Mouse (Mus musculus): ENCODE data around the gene AC170998.1.

The AC170998.1 gene

DNA sequence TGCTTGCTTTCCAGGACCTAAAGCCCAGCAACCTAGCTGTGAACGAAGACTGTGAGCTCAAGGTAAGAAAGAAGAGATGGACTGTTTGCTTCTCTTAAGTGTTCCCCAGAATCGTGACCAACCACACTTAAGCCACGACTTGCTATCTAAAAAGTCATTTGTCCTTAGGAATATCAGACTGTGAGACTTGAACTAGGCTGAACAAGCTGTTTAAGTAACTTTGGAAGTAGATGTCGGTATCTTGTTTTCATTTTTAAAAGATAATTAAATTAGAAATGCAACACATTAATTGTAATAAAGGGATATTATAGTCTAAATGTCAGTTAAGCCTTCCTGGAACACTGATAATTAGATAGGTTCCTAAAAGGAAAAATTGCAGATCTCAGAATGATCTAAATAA is at the start of gene AC170998.1:
AC170998.1 (plus strand) TSS at position 301 of the 400 bp plus-strand sequence.
- no peak for DNase-seq

DNA sequence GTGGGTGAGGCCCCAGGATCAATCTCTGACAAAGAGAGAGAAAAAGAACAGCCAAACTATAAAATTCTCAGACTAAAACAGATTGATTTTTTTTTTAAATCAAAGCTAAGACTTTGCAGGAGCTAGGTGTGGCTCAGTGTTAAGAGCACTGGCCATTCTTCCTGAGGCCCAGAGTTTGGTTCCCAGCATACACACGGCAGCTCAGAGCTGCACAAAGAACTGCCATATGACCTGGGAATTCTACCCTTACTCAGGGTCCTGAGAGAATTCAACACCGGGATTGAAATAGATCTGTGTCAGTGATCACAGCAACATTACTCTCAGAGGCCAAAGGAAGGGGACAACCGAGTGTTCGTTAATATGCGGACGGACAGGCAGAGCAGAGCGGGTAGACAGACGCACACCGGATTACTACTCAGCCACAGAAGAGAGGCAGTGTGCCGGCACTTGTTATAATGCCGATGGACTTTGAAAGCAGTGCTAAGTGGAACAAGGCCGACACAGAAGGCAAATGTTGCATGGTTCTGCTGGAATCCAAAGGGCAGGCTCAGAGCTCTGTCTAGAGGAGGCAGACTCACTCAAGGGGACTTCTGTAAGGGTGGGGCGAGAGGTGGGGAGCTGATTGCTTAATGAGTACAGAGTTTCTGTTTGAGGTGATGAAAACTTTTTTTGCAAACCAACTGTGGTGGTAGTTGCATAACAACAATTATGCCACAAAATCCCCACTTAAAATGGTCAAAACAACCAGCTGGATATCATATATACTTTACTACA is 43.4 kb upstream of the AC170998.1 start:
- no peak for DNase-seq

DNA sequence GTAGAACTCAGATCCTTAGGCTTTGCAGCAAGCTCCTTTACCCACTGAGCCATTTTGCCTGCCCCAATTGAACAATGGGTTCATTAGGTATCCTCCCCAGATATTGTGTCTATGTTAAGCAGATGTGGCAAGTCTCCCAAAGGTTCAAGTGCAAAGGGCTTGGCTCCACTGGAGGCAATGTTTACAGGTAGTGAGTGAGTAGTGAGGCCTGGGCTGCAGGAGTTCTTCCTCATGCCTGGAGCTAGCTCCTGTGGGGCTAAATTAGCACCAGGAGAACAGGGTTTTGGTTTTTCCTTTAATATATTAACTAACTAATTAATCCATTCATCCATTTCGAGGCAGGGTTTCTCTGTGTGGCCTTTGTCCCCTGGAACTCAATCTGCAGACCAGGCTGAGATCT is 42.3 kb upstream of the AC170998.1 start:
- no peak for DNase-seq

DNA sequence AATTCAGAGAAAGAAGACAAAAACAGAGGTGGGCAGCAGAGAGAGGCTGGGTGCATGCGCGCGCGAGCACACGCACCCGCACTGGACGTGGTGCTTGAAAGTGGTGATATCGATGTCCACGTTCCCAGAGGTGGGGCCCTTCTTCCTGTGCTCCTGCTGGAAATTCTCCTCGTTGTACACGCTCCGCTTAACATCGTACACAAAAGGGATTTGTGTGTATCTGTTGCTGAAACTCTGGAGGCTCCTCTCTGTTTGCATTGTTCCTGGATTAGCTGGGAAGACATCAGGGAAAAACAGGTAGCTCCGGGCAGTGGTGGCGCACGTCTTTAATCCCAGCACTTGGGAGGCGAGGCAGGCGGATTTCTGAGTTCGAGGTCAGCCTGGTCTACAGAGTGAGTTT is 41.3 kb upstream of the AC170998.1 start:
- DNase-seq, result no peak

DNA sequence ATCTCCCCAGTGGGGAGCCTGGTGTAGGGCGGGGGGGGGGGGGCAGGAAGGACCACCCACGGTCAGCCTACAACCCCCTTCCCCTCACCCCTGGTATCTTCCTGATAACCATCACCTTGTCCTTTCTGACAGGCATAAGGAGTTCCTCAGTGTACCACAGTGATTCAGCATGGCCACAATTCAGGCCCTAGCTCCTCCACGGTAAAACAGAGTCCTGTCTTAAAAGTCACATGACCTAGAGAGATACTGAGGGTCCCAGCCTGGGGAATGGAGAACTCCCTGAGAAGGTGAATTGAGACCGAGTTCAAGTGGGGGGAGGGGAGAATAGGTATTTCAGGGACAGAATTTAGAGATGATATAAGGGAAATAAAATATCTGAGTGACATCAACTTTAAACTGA is 38.5 kb upstream of the AC170998.1 start:
- DNase-seq, result no peak

DNA sequence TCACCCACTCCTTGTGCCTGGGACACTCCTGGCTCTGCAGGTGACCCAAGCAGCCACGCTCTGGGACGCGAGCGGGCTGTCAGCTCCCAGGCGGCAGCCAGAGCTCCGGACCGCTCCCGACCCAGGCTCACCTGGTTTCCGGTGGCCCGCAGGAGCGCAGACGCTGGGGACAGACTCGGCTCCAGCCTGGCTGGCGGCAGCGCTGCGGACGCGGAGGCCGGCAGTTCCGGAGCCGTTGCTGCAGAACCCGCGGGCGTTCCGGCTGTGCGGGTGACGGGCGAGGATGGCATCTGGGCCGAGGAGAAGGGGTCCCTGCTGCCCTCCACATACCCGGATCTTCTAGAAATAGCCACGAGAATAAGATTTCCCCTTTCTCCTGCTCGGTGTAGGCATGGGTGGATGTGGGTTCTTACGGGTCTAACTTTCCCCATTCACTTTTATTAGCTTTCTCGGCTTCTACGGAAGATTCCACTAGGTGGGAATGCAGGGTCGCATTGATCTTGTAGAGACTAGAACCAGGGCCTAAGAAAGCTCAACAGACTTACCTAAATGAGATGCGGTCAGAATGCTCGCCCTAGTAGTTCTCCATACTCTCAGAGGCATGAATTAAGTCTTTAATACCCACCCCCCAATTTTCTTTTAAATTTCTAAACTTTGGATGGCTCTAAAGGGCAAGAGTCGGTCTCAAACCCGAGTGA is 36.1 kb upstream of the AC170998.1 start, which contains the start of gene Slc26a8:
Slc26a8 (minus strand) TSS at position 648 of the 698 bp plus-strand sequence.
- DNase-seq, result peak; percentile 60

DNA sequence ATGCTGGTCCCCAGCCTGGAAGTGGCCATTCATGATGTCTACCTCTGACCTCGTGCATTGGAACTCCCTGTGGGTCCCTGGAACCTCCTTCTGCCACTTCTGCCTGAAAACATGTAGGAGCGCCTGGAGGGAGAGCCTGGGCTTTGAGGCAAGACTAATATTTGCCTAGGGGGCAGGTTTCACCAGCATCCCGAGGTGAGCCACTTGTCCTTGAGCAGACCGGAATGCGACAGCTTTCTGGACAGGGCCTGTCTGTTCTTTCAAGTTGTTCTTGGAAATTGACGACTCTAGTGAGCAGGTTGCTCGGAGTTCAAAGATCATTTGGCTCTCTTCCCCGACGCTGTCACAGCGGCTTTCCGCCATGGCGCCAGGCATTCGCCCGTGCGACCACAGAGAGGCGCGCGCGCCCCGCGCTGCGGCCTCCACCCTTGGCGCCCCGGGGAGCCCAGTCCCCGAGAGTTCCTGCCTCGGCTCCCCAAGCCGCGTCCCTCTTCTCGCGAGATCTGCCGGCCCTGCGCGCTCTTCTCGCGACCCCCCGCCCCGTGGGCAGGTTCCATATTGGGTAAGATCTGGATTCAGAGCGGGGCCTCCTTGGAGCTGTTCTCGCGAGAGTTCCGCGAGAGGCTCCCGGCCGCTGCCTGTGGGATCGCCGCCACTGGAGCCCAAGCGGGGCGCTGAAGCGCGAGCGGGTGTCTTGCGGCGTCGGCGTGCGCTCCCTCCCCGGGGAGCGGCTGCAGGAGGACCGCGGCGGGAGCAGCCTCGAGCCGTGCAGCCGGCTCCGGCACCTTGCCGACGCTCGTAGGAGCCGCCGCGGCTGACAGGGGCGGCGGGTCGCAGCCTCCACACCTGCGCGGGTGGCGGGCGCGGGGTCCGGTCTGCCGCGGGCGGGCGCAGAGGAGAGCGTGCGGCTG is 34.9 kb upstream of the AC170998.1 start, which contains the start of gene Mapk14:
Mapk14 (plus strand) TSS at position 554 of the 911 bp plus-strand sequence.
- peak; percentile 99 for DNase-seq

DNA sequence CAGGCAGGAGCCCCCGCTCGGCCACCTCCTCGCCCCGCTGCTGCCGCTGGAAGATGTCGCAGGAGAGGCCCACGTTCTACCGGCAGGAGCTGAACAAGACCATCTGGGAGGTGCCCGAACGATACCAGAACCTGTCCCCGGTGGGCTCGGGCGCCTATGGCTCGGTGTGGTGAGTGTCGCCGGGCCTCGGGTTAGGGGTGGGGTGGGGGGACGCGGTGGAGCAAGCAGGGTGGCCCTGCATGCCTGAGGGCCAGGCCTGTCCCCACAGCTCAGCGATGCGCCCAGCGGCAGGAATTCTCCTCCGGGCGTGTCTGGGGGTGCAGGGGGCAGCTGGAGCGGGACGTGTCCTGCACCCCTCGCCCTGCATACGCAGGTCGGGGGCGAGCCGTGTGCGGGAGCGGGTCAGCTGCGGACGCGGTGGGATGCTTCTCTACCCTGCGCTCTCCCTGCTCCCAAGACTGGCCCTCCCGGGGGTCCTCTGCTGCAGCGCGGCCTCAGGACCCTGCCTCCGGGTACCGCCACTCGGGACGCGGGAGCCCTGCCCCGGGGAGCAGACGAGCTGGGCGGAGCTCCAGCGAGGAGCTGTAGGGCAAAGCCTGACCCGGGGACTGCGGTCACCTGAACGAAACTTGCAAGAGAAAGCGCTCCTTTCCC is 34.1 kb upstream of the AC170998.1 start:
- DNase-seq, result peak; percentile 51

DNA sequence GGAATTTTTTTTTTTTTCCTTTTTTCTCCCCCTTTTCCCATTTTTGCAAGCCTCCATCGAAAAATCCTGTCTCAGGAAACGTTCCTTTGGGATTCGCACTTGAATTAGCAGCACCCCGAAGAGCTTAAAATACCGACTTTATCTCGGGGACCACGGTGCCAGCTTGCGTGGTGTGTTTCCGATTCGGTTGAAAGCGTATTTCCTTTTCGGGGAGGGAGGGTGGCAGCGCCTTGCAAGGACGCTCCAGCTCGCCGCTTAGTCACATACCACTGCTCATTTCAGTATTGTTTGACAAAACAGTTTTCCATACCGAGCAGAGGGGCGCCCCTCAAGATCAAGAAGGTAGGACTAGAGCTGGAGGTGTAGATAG is 33.6 kb upstream of the AC170998.1 start:
- DNase-seq, result peak; percentile 37

DNA sequence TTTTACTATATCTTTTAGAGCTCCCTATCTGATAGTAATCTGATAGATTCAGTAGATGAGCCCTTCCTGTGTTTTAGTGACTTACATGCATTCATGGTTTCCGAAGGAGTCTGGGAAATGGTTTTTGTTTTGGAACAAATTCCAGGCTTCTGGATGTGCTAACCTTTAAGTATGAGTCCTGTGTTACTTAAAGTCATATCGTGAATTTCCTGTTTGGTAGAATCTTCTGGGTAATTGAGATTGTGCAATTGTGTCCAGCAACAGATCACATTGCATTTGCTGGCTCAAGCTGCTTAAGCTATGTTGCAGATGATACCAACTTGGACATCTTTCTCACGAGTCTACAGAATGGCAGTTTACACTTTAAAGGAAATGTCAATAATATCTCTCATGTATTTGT is 32.8 kb upstream of the AC170998.1 start:
- DNase-seq, result no peak

DNA sequence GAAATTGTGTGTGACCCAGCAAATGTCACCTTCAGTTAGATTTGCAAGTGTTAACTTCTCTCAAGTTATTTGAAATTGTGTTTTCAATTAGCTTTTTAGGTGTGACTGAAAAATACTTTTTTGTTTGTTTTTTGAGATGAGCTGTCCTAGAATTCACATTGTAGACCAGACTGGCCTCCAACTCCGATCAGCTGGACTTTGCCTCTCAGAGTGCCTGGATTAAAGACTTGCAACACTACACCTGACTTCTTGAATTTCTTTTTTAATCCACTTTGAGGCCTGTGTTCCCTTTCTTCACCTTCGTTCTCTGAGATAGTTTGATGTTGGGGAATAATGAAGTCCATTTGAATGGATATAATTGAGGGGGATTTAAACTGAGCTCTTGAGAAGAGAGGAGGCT is 31.8 kb upstream of the AC170998.1 start:
- DNase-seq, result no peak

DNA sequence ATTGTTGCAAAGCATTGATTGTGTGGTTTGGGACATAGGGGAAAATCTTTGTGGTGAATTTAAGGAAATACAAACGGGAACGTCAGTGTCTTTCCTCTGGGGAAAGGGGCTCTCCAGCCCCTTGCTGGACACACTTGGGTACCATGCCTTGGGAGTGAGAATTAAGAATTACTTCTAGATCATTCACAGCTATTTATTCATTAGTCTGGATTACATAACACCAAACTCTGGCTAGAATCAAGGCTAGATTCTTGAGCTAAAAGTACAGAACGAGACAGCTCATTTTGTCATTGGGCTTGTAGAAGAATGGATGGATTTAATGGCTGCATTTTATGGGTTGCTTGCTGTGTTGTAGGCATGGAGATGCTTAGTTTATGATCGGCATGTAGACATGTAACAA is 31.1 kb upstream of the AC170998.1 start:
- no peak for DNase-seq

DNA sequence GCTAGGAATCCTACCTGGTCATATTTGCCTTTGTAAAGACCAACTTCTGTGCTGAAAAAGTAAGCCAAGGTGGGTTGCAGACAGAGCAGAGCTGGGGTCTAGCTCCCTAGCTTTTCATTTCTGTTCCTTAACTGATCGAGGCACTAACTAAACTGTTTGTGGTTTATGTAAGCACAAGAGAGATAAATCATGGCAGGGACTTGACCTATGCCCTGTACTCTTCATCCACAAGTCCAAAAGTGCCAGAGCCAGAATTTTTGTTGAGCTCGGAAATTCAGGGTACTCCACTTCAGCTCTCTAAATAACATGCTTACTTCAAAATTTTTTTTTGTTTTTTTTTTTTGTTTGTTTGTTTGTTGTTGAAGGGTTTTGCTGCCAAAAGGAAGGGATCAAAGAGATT is 29.2 kb upstream of the AC170998.1 start:
- no peak for DNase-seq

DNA sequence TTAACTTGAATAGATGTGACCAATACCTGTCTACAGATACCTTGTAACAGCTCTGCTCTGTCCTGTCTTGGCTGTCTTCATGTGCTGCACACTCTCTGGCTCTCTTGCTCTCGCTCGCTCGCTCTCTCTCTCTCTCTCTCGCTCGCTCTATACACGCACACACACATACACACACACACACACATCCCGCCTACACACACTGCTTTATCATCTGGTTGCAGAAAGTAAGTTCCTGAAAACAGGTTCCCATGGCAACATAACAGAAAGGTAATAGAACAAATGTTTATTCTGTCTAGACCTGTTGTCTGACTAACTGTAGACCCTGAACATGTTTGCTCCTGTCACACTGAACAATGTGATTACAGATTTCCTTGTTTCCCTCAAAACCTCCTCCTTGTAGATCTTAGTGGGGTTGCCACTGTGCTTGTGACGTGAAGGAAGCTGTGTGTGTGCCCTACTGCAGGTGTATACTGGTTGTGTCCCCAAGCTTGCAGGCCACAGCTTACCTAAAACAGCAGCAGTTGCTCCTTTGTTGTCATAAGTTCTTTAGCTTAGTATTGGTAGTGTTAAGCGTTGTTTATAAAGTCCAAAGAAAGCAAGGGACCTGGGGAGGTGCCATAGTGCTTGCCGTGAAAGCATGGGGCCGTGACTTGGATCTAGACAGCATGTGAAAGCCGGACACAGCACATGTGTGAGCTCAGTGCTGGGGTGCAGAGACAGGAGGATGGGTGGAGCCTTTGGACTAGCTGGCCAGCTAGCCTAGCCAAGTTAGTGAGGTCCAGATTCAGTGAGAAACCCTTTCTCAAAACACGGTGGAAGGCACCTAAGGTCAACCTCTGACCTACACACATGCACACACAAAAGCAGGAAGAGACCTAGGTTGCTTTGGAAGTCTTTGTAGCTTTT is 28.3 kb upstream of the AC170998.1 start:
- DNase-seq, result peak; percentile 34

DNA sequence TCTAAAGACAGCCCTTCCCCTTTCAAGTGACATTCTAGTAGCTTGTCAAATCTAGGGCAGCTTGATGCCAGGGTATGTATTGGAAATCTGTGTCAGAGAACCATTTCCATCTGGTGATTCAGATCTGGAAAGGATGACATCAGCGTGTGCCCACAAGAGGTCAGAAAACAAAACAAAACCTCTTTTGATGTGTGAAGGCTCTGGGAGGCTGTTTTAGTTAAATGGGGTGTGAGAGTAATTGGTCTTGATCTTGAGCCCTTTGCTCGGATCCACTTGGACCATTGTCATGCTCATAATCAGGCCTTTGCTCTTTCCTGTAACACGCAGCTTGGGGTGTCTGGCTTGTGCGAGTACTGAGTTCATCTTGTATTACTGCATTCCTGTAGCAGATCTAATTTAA is 27.6 kb upstream of the AC170998.1 start:
- peak; percentile 32 for DNase-seq

DNA sequence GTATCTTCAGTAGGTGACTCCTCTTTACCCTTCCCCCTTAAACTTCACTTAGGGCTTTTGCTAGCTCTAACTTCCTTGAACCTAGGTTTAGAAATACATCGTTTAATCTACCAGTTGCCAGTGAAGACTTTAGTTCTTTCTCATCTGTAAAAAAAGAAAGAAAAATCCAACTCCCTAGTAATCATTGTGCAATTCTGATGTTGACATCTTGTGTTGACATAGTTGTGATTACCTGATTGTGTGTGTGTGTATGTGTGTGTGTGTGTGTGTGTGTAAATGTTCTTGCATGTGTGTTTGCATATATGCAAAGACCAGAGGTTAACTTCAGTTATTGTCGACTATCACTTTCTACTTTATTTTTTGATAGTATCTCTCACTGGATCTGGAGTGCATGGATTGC is 27.2 kb upstream of the AC170998.1 start:
- DNase-seq, result no peak

DNA sequence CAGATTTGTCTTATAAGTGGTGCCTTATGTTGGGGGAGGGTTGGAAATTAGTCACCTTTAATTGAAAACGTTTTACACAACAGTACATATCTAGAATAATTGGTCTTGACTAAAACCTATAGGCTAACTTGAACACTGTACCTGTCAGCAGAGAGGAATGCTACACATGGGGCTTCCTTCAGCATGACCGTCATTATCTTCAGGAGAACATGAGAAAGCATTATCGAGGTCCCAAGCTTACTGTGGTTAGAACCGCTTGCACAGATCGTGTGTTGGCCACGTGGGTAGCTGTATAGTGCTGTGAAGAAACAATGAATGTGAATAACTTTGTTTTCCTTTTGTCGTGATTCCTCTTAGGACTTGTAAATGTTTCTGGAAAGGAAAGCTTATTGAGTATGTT is 26.1 kb upstream of the AC170998.1 start:
- DNase-seq, result no peak

DNA sequence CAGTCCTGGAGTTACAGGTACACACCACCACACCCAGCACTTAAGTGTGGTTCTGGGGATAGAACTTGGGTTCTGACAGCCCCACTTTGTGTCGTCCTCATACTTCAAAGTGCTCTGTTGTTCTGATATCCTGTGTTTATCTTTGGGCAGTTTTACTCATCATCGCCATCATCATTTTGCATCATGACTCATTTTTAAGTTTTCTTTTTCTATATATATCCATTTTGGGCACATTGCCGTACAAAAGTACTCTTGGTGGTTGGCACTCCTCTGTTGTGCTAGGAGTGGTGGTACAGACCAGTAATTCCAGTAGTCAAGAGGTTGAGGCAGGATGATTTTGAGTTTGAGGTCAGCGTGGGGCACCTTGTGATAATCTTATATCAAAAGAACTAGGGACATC is 24.7 kb upstream of the AC170998.1 start:
- DNase-seq, result no peak

DNA sequence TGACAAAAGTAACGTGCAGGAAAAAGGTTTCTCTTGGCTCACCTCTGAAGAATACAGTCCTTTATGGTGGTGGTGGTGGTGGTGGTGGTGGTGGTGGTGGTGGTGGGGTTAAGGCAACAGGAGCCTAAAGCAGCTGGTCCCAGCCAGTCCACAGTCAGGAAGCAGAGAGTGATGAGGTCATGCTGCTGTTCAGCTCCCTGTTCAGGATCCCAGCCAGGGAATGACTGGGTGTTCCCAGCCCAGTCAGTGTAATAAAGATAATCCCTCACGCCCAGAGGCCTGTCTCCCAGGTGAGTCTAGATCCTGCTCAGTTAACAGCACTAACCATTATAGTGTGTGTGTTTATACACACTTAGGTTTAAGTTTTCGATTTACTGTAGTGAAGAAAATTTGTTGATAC is 24.1 kb upstream of the AC170998.1 start:
- no peak for DNase-seq

DNA sequence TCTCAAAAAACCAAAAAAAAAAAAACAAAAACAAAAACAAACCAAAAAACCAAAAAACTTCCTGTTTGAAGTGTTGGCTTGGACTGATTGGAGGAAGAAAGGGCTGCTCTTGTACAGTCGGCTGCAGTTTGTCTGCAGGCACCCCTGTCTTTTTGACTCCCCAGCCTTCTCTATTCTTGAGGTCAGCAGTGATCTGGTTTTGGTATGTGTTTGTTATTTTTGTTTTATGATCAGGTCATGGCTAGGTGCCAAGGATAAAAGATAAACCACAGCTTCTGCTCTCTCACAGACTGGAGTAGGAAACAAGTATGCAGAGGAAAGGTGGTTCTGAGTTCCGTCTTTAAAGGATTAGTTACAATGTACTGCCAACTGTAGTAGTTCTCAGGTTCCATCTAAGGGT is 23.2 kb upstream of the AC170998.1 start:
- no peak for DNase-seq

DNA sequence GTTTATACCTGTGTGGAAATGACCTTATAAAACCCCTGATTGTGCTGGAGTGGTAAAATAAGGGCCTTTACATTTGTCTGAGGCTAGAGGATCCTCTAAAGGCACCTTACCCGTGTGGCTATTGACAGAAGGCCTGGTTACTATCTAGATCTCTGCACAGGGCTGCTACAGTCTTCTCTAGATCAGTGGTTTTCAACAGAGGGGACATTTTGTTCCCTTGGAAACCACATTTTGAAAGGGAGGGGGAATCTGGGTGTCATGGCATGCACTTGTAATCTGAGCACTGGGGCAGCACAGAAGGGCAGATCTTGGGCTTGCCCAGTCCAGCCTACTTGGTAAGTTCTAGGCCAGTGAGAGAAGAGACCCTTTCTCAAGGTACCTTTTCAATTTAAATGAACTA is 19.2 kb upstream of the AC170998.1 start:
- no peak for DNase-seq

DNA sequence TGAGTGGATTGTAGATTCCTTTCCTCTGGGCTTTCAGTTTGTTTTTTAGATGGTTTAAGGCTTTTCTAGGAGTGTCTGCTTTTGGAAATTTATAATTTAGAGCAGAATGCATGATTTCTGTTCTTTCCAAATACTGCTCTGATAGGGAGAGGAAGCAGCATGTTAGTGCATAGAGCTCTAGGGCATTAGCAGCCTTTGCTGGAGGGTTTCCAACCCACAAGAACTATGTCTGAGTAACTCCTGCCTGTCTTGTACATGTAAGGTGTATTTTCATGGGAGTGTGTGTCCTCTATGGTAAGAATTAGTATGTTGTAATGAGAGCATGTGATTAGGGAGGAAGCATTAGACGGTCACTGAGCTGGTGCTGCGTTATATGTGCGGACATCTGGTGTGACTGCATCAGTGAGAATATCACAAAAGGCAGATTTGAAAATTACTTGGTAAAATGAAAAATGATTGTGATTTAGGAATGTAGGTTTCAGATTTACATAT is 18.7 kb upstream of the AC170998.1 start:
- no peak for DNase-seq

Data from cerebellum, adult 8-10 months (tissue).